Mouse (Mus musculus) heart, adult 2 months (tissue): Measurements from ENCODE around the gene Rnf17. TPM values are rescaled to one million over a fixed set of nuclear protein-coding genes. Genes with fewer than 3 reads are reported as not detected.

Experiments used
- DNase-seq, 2 experiments: peaks; one replicate each; pipeline ENCODE4 v3.0.0; 2021
- H3K27ac ChIP-seq: fragments of 200-600 bp; 2 replicates; pipeline ENCODE4 v1.8.1; 2022
- H3K27me3 ChIP-seq: fragments of 200-500 bp; 2 replicates; pipeline ENCODE4 v1.6.1; 2012; ENCODE audit warnings: mild to moderate bottlenecking, low read length, inconsistent platforms, mixed read lengths; ENCODE audit not compliant: control insufficient read depth, insufficient read depth
- H3K36me3 ChIP-seq: fragments of 200-500 bp; 2 replicates; pipeline ENCODE4 v1.6.1; 2012; ENCODE audit warnings: low read length, inconsistent platforms; ENCODE audit not compliant: control insufficient read depth, insufficient read depth
- H3K4me1 ChIP-seq: fragments of 200-500 bp; 2 replicates; pipeline ENCODE4 v1.6.1; 2011; ENCODE audit warnings: low read length; ENCODE audit not compliant: control insufficient read depth, insufficient read depth
- H3K4me3 ChIP-seq: fragments of 200-600 bp; 2 replicates; pipeline ENCODE4 v1.8.1; 2022
- H3K79me2 ChIP-seq: fragments of 200-500 bp; replicated peaks from 2 replicates; pipeline ENCODE4 v1.6.1; 2012; ENCODE audit warnings: mild to moderate bottlenecking, inconsistent platforms, low read length, moderate library complexity, mixed read lengths; ENCODE audit not compliant: control insufficient read depth, insufficient read depth
- H3K9ac ChIP-seq: fragments of 200-500 bp; 2 replicates; pipeline ENCODE4 v1.6.1; 2012; ENCODE audit warnings: low read depth, mild to moderate bottlenecking, control low read depth, inconsistent platforms, low read length, mixed read lengths
- CTCF ChIP-seq: fragments of 200-600 bp; IDR thresholded peaks from 2 replicates; pipeline ENCODE4 v1.8.1; 2022; ENCODE audit warnings: antibody characterized with exemption, mild to moderate bottlenecking, moderate library complexity
- EP300 ChIP-seq: fragments of 200-500 bp; IDR thresholded peaks from 2 replicates; pipeline ENCODE4 v1.6.1; 2011; ENCODE audit warnings: low read depth, low read length, control low read depth; ENCODE audit not compliant: insufficient read depth
- POLR2A ChIP-seq: fragments of 200-500 bp; IDR thresholded peaks from 2 replicates; pipeline ENCODE4 v1.6.1; 2011; ENCODE audit warnings: mild to moderate bottlenecking, low read depth, low read length, control low read depth; ENCODE audit not compliant: insufficient read depth
- WGBS: fragments of 180-500 bp; shearing (Covaris S2); methylation state at CpG from one replicate; pipeline ENCODE4 v1.1.7; 2018; 5-methylcytosine and 5-hydroxymethylcytosine counted together
- intact Hi-C: fragments of 180-260 bp; cut with DNase I; formaldehyde crosslinking; loops from one replicate; pipeline ENCODE4 v1.15.1; 2025
- polyA plus RNA-seq: library from polyadenylated mRNA; depleted of rRNA; stranded (reverse); fragments of >200 nt; gene quantifications from 2 replicates; pipeline ENCODE4 v1.2.3, GENCODE M21; 2012; rRNA removed
- total RNA-seq, 2 experiments: library from RNA; stranded (reverse); gene quantifications; 2 replicates each; pipeline ENCODE4 v1.2.3; 2021

Rnf17 gene
- total and polyA plus RNA-seq, 3 experiments = 0.06 to 0.34 (median 0.29) TPM

DNA sequence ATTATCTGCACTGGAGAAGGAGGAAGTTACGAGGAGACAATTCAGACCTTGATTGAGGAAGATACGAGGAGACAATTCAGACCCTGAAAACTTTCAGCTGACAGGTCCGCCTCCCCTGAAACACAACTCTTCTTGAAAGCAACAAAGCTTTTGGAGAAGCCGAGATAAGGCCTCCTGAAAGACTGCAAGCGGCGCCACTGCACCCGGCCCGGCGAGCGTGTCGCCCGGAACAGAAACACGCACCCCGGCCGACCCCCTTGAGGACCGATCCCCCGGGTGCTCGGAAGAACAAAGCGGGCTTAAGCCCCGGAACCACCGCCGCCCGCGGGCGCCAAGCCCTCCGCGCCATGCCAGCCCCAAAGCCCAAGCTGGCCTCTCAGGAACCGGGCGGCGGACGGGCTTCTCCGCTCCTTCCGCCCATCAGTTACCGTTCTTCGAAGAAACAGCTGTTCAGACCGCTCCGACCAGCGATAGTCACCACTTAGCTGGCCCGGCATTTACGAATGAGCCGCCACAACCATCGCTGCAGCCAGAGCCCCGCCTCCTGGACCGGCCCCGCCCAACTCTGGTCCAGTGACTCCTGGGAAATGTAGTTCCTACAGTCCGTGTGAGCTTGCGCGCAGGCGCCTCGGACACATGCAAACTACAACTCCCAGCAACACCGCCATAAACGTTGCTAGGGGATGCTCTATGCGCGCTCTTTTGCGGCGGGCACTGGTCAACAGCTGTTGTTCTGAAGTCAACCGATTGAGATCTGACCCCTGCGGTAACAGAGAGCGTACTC, 169.1 kb downstream of the Rnf17 start:
- Histone ChIP-seq H3K4me3 (peak overlapping the region; percentile 81), H3K27ac (no peak overlapping the region), H3K4me1 (peaks cover 2% of the 10 kb centered on the region), H3K9ac (peak overlapping the region; percentile 54), H3K79me2 (no peaks in the 10 kb centered on the region; the same call in 1 of the 2 replicates), H3K27me3 (no peaks in the 10 kb centered on the region), H3K36me3 (no peaks in the 10 kb centered on the region)
- peak; percentile 95 to 96 for DNase-seq
- intact Hi-C loops = loop anchor here (10.0 kb wide), 1 partner anchor 203 kb away; the partner anchor contains the start of gene Pspc1
- under 1% methylated on average over 58 of the region's 59 CpGs for WGBS
- TF ChIP-seq POLR2A (peak; percentile 57), CTCF (no peak), EP300 (0 out of 2 replicates have a peak, but pooled peaks have one; percentile 27)

DNA sequence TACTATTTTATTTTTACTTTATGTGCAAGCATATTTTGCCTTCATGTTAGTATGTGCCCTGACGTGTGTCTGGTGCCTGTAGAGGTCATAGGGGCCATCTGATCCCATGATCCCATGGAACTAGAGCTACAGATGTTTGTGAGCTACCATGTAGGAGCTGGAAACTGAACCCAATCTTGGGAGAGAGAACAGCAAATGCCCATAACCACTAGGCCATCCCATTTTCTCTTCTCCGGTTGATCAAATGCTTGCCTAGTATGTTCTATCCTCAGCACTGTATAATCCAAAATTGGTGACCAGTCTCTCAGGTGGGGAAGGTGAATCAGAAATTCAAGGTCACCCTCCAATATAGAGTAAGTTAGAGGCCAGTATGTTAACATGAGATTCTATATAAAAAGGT, 170.2 kb downstream of the Rnf17 start:
- no peak overlapping the region for H3K4me3 ChIP-seq
- H3K36me3 ChIP-seq = 0 out of 2 replicates have a peak, but pooled peaks cover under 1% of the 10 kb centered on the region
- WGBS = 71% methylated on average over 2 of the region's 2 CpGs
- H3K27ac ChIP-seq = no peak overlapping the region
- peaks cover 2% of the 10 kb centered on the region for H3K4me1 ChIP-seq
- intact Hi-C loops = loop anchor here (10.0 kb wide), 1 partner anchor 202 kb away; the partner anchor contains the start of gene Pspc1
- H3K9ac ChIP-seq = no peak overlapping the region
- TF ChIP-seq POLR2A = no peak
- no peak for TF ChIP-seq EP300
- TF ChIP-seq CTCF = no peak
- no peaks in the 10 kb centered on the region for H3K27me3 ChIP-seq
- no peaks in the 10 kb centered on the region; the same call in 1 of the 2 replicates for H3K79me2 ChIP-seq
- no peak for DNase-seq

Other genes with a start within 250 kb of the Rnf17 start
- not detected for gene Gzmg, start 243.0 kb upstream of the Rnf17 start, total RNA-seq
- not detected in 2 replicates for gene Gzmg, start 243.0 kb upstream of the Rnf17 start, polyA plus RNA-seq
- gene Gzmn, start 228.0 kb upstream of the Rnf17 start, total RNA-seq = not detected
- gene Gzmn, start 228.0 kb upstream of the Rnf17 start, polyA plus RNA-seq = not detected in 2 replicates
- gene Gzmf, start 191.2 kb upstream of the Rnf17 start, total RNA-seq = not detected
- not detected in 2 replicates for gene Gzmf, start 191.2 kb upstream of the Rnf17 start, polyA plus RNA-seq
- not detected for gene Gzmc, start 167.9 kb upstream of the Rnf17 start, total RNA-seq
- gene Gzmc, start 167.9 kb upstream of the Rnf17 start, polyA plus RNA-seq = not detected in 2 replicates
- under 1 TPM; 0.23 to 0.36 TPM for gene Gzmb, start 140.3 kb upstream of the Rnf17 start, total RNA-seq
- 0.64 TPM in 1 of 2 replicates, not detected in the other for gene Gzmb, start 140.3 kb upstream of the Rnf17 start, polyA plus RNA-seq
- not detected for gene Atp12a, start 37.5 kb upstream of the Rnf17 start, total RNA-seq
- not detected in 2 replicates for gene Atp12a, start 37.5 kb upstream of the Rnf17 start, polyA plus RNA-seq
- 1 to 10 TPM; 3.2 to 4.5 TPM for gene Cenpj, start 172.8 kb downstream of the Rnf17 start, total RNA-seq
- 1.1 and 2.0 TPM in 2 replicates for gene Cenpj, start 172.8 kb downstream of the Rnf17 start, polyA plus RNA-seq
- gene Parp4, start 173.0 kb downstream of the Rnf17 start, total RNA-seq = 10 to 100 TPM; 27.1 to 33.9 TPM
- 9.2 and 12.9 TPM in 2 replicates for gene Parp4, start 173.0 kb downstream of the Rnf17 start, polyA plus RNA-seq